Mouse (Mus musculus): ENCODE results near the gene Pls3. TPM values are rescaled to one million over a fixed set of nuclear protein-coding genes. Genes with fewer than 3 reads are reported as not detected.

Gene Pls3
- polyA plus RNA-seq (2015; fragmentation: Nextera tagmentation; extraction: Ambion mirVana), result 107 and 116 TPM in 2 replicates

GRCm38 (mm10) chrX:75874332-75875291 lies at the start of gene Pls3:
TSS of gene Pls3 (minus strand) at chrX:75875182.
- WGBS, result 11% methylated on average over 44 of the region's 45 CpGs
- Histone ChIP-seq H3K4me1 (ENCODE audit: control insufficient read depth, insufficient read depth, low read length) (no peaks in the 10 kb centered on the region), H3K4me2 (ENCODE audit: low read depth, low read length) (peak within 1 kb of the TSS; percentile 51), H3K9me3 (replicated peaks; ENCODE audit: control insufficient read depth, low read length) (no peaks in the 10 kb centered on the region), H3K27ac (ENCODE audit: low read length) (peak within 1 kb of the TSS; percentile 88), H3K36me3 (ENCODE audit: control insufficient read depth, insufficient read depth, low read length) (no peaks in the 10 kb centered on the region), H3K9ac (ENCODE audit: low read length) (peak within 1 kb of the TSS; percentile 75), H3K27me3 (ENCODE audit: control insufficient read depth, insufficient read depth, low read length) (no peaks in the 10 kb centered on the region), H3K4me3 (replicated peaks; ENCODE audit: low read length) (peak within 1 kb of the TSS; percentile 58)
- ATAC-seq (ENCODE audit: insufficient read depth, low FRiP score), result peak; percentile 96

- H3K9ac ChIP-seq (ENCODE audit: low read length), result no peak overlapping the region
- ATAC-seq (ENCODE audit: insufficient read depth, low FRiP score), result no peak
- no peaks in the 10 kb centered on the region for H3K27me3 ChIP-seq (ENCODE audit: control insufficient read depth, insufficient read depth, low read length)
- H3K4me3 ChIP-seq (replicated peaks; ENCODE audit: low read length), result no peak overlapping the region
- no peak overlapping the region for H3K27ac ChIP-seq (ENCODE audit: low read length)
- 56% methylated on average over 6 of the region's 6 CpGs for WGBS
- no peaks in the 10 kb centered on the region for H3K4me1 ChIP-seq (ENCODE audit: control insufficient read depth, insufficient read depth, low read length)
- H3K9me3 ChIP-seq (replicated peaks; ENCODE audit: control insufficient read depth, low read length), result no peaks in the 10 kb centered on the region
- no peaks in the 10 kb centered on the region for H3K36me3 ChIP-seq (ENCODE audit: control insufficient read depth, insufficient read depth, low read length)
- H3K4me2 ChIP-seq (ENCODE audit: low read depth, low read length), result no peak overlapping the region
These were observed 20.7 kb upstream of the Pls3 start for GRCm38 (mm10) chrX:75895716-75896115.

GRCm38 (mm10) chrX:75875566-75875965 lies 584 bp upstream of the Pls3 start:
- Histone ChIP-seq H3K4me2 (ENCODE audit: low read depth, low read length) (peak overlapping the region; percentile 51), H3K9me3 (replicated peaks; ENCODE audit: control insufficient read depth, low read length) (no peaks in the 10 kb centered on the region), H3K27ac (ENCODE audit: low read length) (no peak overlapping the region), H3K36me3 (ENCODE audit: control insufficient read depth, insufficient read depth, low read length) (no peaks in the 10 kb centered on the region), H3K4me1 (ENCODE audit: control insufficient read depth, insufficient read depth, low read length) (no peaks in the 10 kb centered on the region), H3K27me3 (ENCODE audit: control insufficient read depth, insufficient read depth, low read length) (no peaks in the 10 kb centered on the region), H3K4me3 (replicated peaks; ENCODE audit: low read length) (peak overlapping the region; percentile 58), H3K9ac (ENCODE audit: low read length) (no peak overlapping the region)
- 17% methylated on average over 5 of the region's 5 CpGs for WGBS
- no peak for ATAC-seq (ENCODE audit: insufficient read depth, low FRiP score)

- Histone ChIP-seq H3K4me3 (replicated peaks; ENCODE audit: low read length) (peak overlapping the region; percentile 58), H3K9me3 (replicated peaks; ENCODE audit: control insufficient read depth, low read length) (no peaks in the 10 kb centered on the region), H3K4me2 (ENCODE audit: low read depth, low read length) (peak overlapping the region; percentile 51), H3K36me3 (ENCODE audit: control insufficient read depth, insufficient read depth, low read length) (no peaks in the 10 kb centered on the region), H3K27ac (ENCODE audit: low read length) (no peak overlapping the region; the same call in 1 of the 2 replicates), H3K9ac (ENCODE audit: low read length) (peak overlapping the region; percentile 75), H3K27me3 (ENCODE audit: control insufficient read depth, insufficient read depth, low read length) (no peaks in the 10 kb centered on the region), H3K4me1 (ENCODE audit: control insufficient read depth, insufficient read depth, low read length) (no peaks in the 10 kb centered on the region)
- WGBS, result 16% methylated on average over 15 of the region's 15 CpGs
- no peak for ATAC-seq (ENCODE audit: insufficient read depth, low FRiP score)
These were observed 1.2 kb downstream of the Pls3 start for GRCm38 (mm10) chrX:75873813-75874212.

GRCm38 (mm10) chrX:75873253-75873652 lies 1.7 kb downstream of the Pls3 start:
- Histone ChIP-seq H3K27ac (ENCODE audit: low read length) (no peak overlapping the region), H3K4me2 (ENCODE audit: low read depth, low read length) (peak overlapping the region; percentile 51), H3K4me3 (replicated peaks; ENCODE audit: low read length) (peak overlapping the region; percentile 58), H3K36me3 (ENCODE audit: control insufficient read depth, insufficient read depth, low read length) (no peaks in the 10 kb centered on the region), H3K9me3 (replicated peaks; ENCODE audit: control insufficient read depth, low read length) (no peaks in the 10 kb centered on the region), H3K27me3 (ENCODE audit: control insufficient read depth, insufficient read depth, low read length) (no peaks in the 10 kb centered on the region), H3K9ac (ENCODE audit: low read length) (no peak overlapping the region), H3K4me1 (ENCODE audit: control insufficient read depth, insufficient read depth, low read length) (no peaks in the 10 kb centered on the region)
- WGBS, result 59% methylated on average over 4 of the region's 4 CpGs
- no peak for ATAC-seq (ENCODE audit: insufficient read depth, low FRiP score)

GRCm38 (mm10) chrX:75871855-75872254 lies 3.1 kb downstream of the Pls3 start:
- H3K27me3 ChIP-seq (ENCODE audit: control insufficient read depth, insufficient read depth, low read length), result no peaks in the 10 kb centered on the region
- no peak overlapping the region for H3K9ac ChIP-seq (ENCODE audit: low read length)
- H3K4me1 ChIP-seq (ENCODE audit: control insufficient read depth, insufficient read depth, low read length), result no peaks in the 10 kb centered on the region
- H3K36me3 ChIP-seq (ENCODE audit: control insufficient read depth, insufficient read depth, low read length), result no peaks in the 10 kb centered on the region
- WGBS, result 72% methylated on average over 2 of the region's 2 CpGs
- H3K4me3 ChIP-seq (replicated peaks; ENCODE audit: low read length), result no peak overlapping the region
- no peak overlapping the region for H3K27ac ChIP-seq (ENCODE audit: low read length)
- no peak overlapping the region for H3K4me2 ChIP-seq (ENCODE audit: low read depth, low read length)
- H3K9me3 ChIP-seq (replicated peaks; ENCODE audit: control insufficient read depth, low read length), result no peaks in the 10 kb centered on the region
- no peak for ATAC-seq (ENCODE audit: insufficient read depth, low FRiP score)

DNA sequence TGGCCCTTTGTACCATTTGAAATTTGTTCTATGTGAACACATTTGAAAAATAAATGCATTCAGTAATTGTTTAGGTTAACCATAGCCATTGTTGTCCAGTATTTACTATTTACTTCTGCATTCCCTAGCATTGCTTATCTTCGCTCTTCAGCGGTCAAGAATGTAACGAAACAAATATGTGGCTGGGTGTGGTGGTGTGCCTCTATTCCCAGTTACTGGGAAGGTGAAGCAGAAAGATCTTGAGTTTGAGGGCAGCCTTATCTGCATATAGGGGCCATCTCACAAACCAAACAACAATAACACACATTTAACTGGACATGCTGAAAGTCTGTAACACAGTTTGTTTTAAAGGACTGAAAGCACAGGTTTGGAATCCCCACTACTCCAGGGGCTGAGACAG lies 13.3 kb downstream of the Pls3 start:
- H3K36me3 ChIP-seq (ENCODE audit: control insufficient read depth, insufficient read depth, low read length), result no peaks in the 10 kb centered on the region
- H3K4me2 ChIP-seq (ENCODE audit: low read depth, low read length), result no peak overlapping the region
- H3K27me3 ChIP-seq (ENCODE audit: control insufficient read depth, insufficient read depth, low read length), result no peaks in the 10 kb centered on the region; the same call in 1 of the 2 replicates
- H3K9me3 ChIP-seq (replicated peaks; ENCODE audit: control insufficient read depth, low read length), result no peaks in the 10 kb centered on the region
- H3K4me3 ChIP-seq (replicated peaks; ENCODE audit: low read length), result no peak overlapping the region
- 76% methylated on average over 3 of the region's 3 CpGs for WGBS
- H3K27ac ChIP-seq (ENCODE audit: low read length), result no peak overlapping the region
- no peak for ATAC-seq (ENCODE audit: insufficient read depth, low FRiP score)
- H3K9ac ChIP-seq (ENCODE audit: low read length), result no peak overlapping the region
- no peaks in the 10 kb centered on the region for H3K4me1 ChIP-seq (ENCODE audit: control insufficient read depth, insufficient read depth, low read length)

GRCm38 (mm10) chrX:75854294-75854693 lies 20.7 kb downstream of the Pls3 start:
- no peak overlapping the region for H3K27ac ChIP-seq (ENCODE audit: low read length)
- no peaks in the 10 kb centered on the region for H3K36me3 ChIP-seq (ENCODE audit: control insufficient read depth, insufficient read depth, low read length)
- H3K27me3 ChIP-seq (ENCODE audit: control insufficient read depth, insufficient read depth, low read length), result no peaks in the 10 kb centered on the region; the same call in 1 of the 2 replicates
- ATAC-seq (ENCODE audit: insufficient read depth, low FRiP score), result no peak
- H3K9ac ChIP-seq (ENCODE audit: low read length), result no peak overlapping the region
- 91% methylated on average over 3 of the region's 3 CpGs for WGBS
- no peak overlapping the region for H3K4me2 ChIP-seq (ENCODE audit: low read depth, low read length)
- no peaks in the 10 kb centered on the region for H3K9me3 ChIP-seq (replicated peaks; ENCODE audit: control insufficient read depth, low read length)
- no peaks in the 10 kb centered on the region for H3K4me1 ChIP-seq (ENCODE audit: control insufficient read depth, insufficient read depth, low read length)
- no peak overlapping the region for H3K4me3 ChIP-seq (replicated peaks; ENCODE audit: low read length)

GRCm38 (mm10) chrX:75844290-75844689 lies 30.7 kb downstream of the Pls3 start:
- no peak for ATAC-seq (ENCODE audit: insufficient read depth, low FRiP score)
- Histone ChIP-seq H3K36me3 (ENCODE audit: control insufficient read depth, insufficient read depth, low read length) (no peaks in the 10 kb centered on the region), H3K4me1 (ENCODE audit: control insufficient read depth, insufficient read depth, low read length) (no peaks in the 10 kb centered on the region), H3K27me3 (ENCODE audit: control insufficient read depth, insufficient read depth, low read length) (no peaks in the 10 kb centered on the region), H3K9me3 (replicated peaks; ENCODE audit: control insufficient read depth, low read length) (no peaks in the 10 kb centered on the region), H3K9ac (ENCODE audit: low read length) (no peak overlapping the region), H3K4me2 (ENCODE audit: low read depth, low read length) (no peak overlapping the region), H3K4me3 (replicated peaks; ENCODE audit: low read length) (no peak overlapping the region), H3K27ac (ENCODE audit: low read length) (no peak overlapping the region)
- 72% methylated on average over 4 of the region's 4 CpGs for WGBS
